Mouse (Mus musculus) embryonic facial prominence, embryonic 11.5 days (tissue): ENCODE results near the gene Hrh1. TPM values are rescaled to one million over a fixed set of nuclear protein-coding genes. Genes with fewer than 3 reads are reported as not detected.

Experiments
- ATAC-seq: fragments of 200-750 bp; cut with Nextera tagmentation; replicated peaks from 2 replicates; pipeline ENCODE4 v1.8.0; 2017; ENCODE audit warnings: low read depth; ENCODE audit not compliant: insufficient number of reproducible peaks, low FRiP score, low TSS enrichment
- DNase-seq: peaks from one replicate; pipeline ENCODE4 v3.0.0-alpha.2; 2015; ENCODE audit warnings: low spot score
- H3K27ac ChIP-seq: fragments of 300-500 bp; sonication (generic); replicated peaks from 2 replicates; pipeline ENCODE4 v1.5.1; 2014; ENCODE audit warnings: mild to moderate bottlenecking, low read depth, low read length, control low read depth
- H3K27me3 ChIP-seq: fragments of 300-500 bp; sonication (generic); 2 replicates; pipeline ENCODE4 v1.6.1; 2014; ENCODE audit warnings: mild to moderate bottlenecking, low read length, moderate library complexity, mixed read lengths; ENCODE audit not compliant: control insufficient read depth, insufficient read depth
- H3K36me3 ChIP-seq: fragments of 300-500 bp; sonication (generic); replicated peaks from 2 replicates; pipeline ENCODE4 v1.6.1; 2014; ENCODE audit warnings: low read depth, mild to moderate bottlenecking, low read length, moderate library complexity, mixed read lengths; ENCODE audit not compliant: control insufficient read depth, insufficient read depth
- H3K4me1 ChIP-seq: fragments of 300-500 bp; sonication (generic); 2 replicates; pipeline ENCODE4 v1.6.1; 2014; ENCODE audit warnings: low read length, mixed read lengths; ENCODE audit not compliant: control insufficient read depth, insufficient read depth
- H3K4me2 ChIP-seq: fragments of 300-500 bp; sonication (generic); 2 replicates; pipeline ENCODE4 v1.6.1; 2014; ENCODE audit warnings: low read depth, mild to moderate bottlenecking, control low read depth, low read length, moderate library complexity
- H3K4me3 ChIP-seq: fragments of 300-500 bp; sonication (generic); 2 replicates; pipeline ENCODE4 v1.5.1; 2014; ENCODE audit warnings: low read depth, low read length, control low read depth
- H3K9ac ChIP-seq: fragments of 300-500 bp; sonication (generic); replicated peaks from 2 replicates; pipeline ENCODE4 v1.6.1; 2014; ENCODE audit warnings: mild to moderate bottlenecking, control low read depth, low read length
- H3K9me3 ChIP-seq: fragments of 300-500 bp; sonication (generic); replicated peaks from 2 replicates; pipeline ENCODE4 v1.6.1; 2016; ENCODE audit warnings: mild to moderate bottlenecking, low read length, inconsistent platforms, mixed read lengths; ENCODE audit not compliant: control insufficient read depth
- WGBS: fragments of 180-500 bp; shearing (Covaris S2); extraction: QIAGEN DNeasy Blood & Tissue Kit; methylation state at CpG from one replicate; pipeline ENCODE4 v1.1.7; 2014; 5-methylcytosine and 5-hydroxymethylcytosine counted together
- polyA plus RNA-seq: library from polyadenylated mRNA; unstranded; fragments of >200 nt; fragmentation: Nextera tagmentation; extraction: Ambion mirVana; gene quantifications from 2 replicates; pipeline ENCODE4 v1.2.1, GENCODE M21; 2014

The Hrh1 gene
- polyA plus RNA-seq = 0.13 and 0.20 TPM in 2 replicates

DNA sequence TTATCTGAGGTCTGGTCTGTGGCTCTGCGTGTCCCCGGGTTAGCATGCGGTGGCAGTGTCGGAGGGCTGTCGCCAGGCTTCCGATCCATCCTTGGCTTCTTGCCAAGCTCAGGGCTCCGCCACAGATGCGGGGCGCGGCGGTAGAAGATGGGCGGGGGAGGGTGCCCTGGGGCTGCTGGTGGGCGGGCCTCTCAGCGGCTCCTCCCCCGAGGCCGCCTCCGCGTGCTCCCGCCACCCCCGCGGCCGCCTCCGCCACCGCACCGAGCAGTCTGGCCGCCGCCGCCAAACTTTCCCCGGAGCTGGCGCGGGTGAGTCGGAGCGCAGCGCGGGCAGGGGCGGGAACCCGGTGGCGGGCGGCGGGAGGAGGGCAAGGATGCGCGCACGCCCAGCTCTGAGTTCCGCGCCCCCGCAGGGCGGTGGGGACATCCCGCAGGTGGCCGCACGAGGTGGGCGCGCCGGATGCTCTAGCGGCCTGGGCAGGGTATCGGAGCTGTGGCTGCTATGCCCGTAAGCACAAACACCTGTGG is at the start of gene Hrh1:
Gene Hrh1 (plus strand): TSS at position 246 of the 527 bp plus-strand sequence.
- DNase-seq (peak; percentile 65), ATAC-seq (peak; percentile 42; the same call in 1 of the 2 replicates)
- H3K36me3 ChIP-seq = no peaks in the 10 kb centered on the region
- H3K9me3 ChIP-seq = no peaks in the 10 kb centered on the region
- H3K9ac ChIP-seq = peak within 1 kb of the TSS; percentile 39
- H3K4me1 ChIP-seq = peaks cover 7% of the 10 kb centered on the region
- no peak within 1 kb of the TSS for H3K27ac ChIP-seq
- peak within 1 kb of the TSS; percentile 55 for H3K4me3 ChIP-seq
- WGBS = under 1% methylated on average over 51 of the region's 56 CpGs
- H3K4me2 ChIP-seq = peak within 1 kb of the TSS; percentile 95
- peaks cover 33% of the 10 kb centered on the region for H3K27me3 ChIP-seq

DNA sequence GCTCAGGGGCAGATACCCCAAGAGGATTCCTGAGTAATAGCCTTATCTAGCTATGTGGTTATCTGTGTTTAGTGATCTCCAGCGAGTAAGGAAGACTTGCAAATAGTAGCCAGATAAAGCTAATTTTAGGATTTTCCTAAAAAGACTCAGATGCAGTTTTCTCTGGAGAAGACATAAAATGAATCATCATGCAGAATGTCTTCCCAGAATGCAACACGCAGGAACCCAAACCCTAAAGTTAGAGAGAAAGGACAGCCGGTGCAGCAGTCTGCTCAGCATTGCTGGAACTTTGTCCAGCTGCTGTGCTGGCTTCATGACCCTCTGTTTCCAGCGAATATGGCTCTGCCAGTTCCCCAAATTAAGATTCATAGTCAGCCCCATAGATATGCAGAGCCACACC is 43.1 kb upstream of the Hrh1 start:
- ATAC-seq (no peak), DNase-seq (no peak)
- no peaks in the 10 kb centered on the region for H3K4me1 ChIP-seq
- H3K4me3 ChIP-seq = no peak overlapping the region
- H3K9me3 ChIP-seq = no peaks in the 10 kb centered on the region
- H3K9ac ChIP-seq = no peak overlapping the region
- no peaks in the 10 kb centered on the region for H3K36me3 ChIP-seq
- no peak overlapping the region for H3K27ac ChIP-seq
- H3K27me3 ChIP-seq = no peaks in the 10 kb centered on the region
- H3K4me2 ChIP-seq = no peak overlapping the region
- 80% methylated on average over 4 of the region's 4 CpGs for WGBS

DNA sequence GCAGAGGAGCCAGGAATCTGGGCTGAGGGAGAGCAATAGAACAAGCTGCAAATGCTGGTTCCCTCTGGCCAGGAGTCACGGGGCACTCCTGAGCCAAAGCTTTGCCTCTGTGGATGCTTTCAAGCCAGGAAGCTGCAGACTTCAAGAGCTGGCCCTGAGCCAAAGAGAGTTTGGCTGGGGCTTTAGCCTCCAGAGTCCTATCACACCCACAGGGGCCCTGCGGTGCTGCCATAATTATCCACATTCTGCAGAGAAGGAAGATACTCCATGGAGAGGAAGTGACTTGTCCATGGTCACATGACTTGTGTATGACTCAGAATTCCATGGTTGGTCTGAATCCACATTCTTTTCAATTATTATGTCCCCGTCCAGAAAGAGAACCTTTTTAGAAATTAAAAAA is 39.6 kb upstream of the Hrh1 start:
- H3K4me3 ChIP-seq = no peak overlapping the region
- H3K36me3 ChIP-seq = no peaks in the 10 kb centered on the region
- DNase-seq = peak; percentile 6
- H3K27ac ChIP-seq = no peak overlapping the region
- no peak for ATAC-seq
- no peak overlapping the region for H3K4me2 ChIP-seq
- H3K9ac ChIP-seq = no peak overlapping the region
- no peaks in the 10 kb centered on the region for H3K27me3 ChIP-seq
- H3K4me1 ChIP-seq = no peaks in the 10 kb centered on the region
- whole genome bisulfite sequencing = 81% methylated on average over 3 of the region's 3 CpGs
- no peaks in the 10 kb centered on the region for H3K9me3 ChIP-seq

DNA sequence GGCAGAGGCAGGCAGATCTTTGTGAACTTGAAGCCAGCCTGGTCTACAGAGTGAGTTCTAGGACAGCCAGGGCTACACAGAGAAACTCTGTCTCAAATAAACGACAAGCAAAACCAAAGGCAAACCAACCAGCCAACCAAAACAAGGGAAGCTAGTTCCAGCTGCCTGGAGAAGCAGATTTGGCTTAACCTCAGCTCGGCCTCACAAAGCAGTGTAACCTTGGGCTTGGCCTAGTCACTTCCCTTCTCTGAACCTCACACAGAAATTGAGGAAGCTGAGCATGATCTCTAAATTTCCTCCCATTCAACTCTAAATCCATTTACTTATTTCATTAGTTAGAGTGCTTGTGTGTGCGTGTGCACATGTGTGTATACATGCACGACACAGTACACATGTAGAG is 35.4 kb upstream of the Hrh1 start:
- Histone ChIP-seq H3K4me1 (no peaks in the 10 kb centered on the region), H3K27me3 (no peaks in the 10 kb centered on the region), H3K27ac (no peak overlapping the region), H3K36me3 (no peaks in the 10 kb centered on the region), H3K9me3 (no peaks in the 10 kb centered on the region), H3K4me2 (no peak overlapping the region), H3K9ac (no peak overlapping the region), H3K4me3 (no peak overlapping the region)
- ATAC-seq (no peak), DNase-seq (no peak)
- 78% methylated on average over 4 of the region's 4 CpGs for WGBS

DNA sequence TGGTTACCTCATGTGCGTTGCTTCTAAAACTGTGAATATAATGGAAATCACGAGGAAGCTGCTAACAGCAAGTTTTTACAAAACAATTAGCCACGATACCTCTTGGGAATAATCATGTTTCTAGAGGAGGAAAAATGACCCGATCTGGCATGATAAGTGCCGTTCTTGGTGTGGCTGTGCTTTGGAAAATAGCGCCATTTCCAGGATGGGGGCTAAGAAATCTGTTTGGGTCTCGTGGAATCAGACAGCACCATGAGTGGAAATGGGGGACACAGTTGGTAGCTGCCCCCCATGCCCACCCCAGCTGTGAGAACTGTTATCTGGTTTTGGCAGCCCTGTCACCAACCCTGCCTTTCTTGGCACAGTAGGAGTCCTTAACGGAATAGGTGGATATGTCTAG is 34.0 kb upstream of the Hrh1 start:
- Histone ChIP-seq H3K9ac (no peak overlapping the region), H3K9me3 (no peaks in the 10 kb centered on the region), H3K27ac (no peak overlapping the region), H3K4me2 (no peak overlapping the region), H3K4me3 (no peak overlapping the region), H3K4me1 (no peaks in the 10 kb centered on the region), H3K36me3 (no peaks in the 10 kb centered on the region), H3K27me3 (no peaks in the 10 kb centered on the region)
- WGBS = 81% methylated on average over 8 of the region's 8 CpGs
- ATAC-seq (no peak), DNase-seq (no peak)

DNA sequence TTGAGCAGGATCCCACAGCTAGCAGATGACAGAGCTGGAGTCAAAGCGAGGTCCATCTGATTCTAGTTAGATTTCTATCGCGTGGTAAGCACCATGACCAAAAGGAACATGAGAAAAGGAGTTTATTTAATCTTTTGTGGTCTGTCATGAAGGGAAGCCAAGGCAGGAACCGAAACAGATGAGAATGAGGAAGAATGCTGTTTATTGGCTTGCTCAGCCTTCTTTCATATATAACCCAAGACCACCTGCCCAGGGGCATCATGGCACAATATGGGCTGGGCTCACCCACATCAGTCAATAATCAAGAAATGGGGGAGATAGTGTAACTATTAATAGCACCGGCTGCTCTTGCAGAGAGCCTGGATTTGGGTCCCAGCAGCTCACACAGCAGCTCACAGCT is 33.0 kb upstream of the Hrh1 start:
- Histone ChIP-seq H3K27ac (no peak overlapping the region), H3K4me1 (no peaks in the 10 kb centered on the region), H3K9ac (no peak overlapping the region), H3K4me2 (no peak overlapping the region), H3K36me3 (no peaks in the 10 kb centered on the region), H3K27me3 (no peaks in the 10 kb centered on the region), H3K9me3 (no peaks in the 10 kb centered on the region), H3K4me3 (no peak overlapping the region)
- 80% methylated on average over 5 of the region's 5 CpGs for WGBS
- DNase-seq (no peak), ATAC-seq (no peak)

DNA sequence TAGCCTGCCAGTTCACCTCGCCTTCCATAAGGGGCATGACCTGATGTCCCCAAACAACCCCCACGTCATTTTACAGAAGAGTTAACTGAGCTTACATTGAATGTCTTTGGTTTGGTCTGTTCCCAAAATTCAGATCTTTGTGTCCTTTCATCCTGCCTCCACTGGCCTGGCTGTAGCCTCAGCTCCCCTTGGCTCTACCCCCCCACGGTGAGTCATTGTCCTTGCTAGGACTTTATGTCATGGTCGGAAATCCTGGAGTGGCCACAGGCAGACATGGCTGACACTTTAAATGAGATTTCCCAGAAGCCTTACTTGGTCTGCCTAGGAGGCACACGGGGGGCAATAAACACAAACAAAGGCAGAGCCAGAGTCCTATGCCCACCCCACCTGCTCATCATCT is 31.5 kb upstream of the Hrh1 start:
- 71% methylated on average over 5 of the region's 5 CpGs for WGBS
- H3K4me1 ChIP-seq = no peaks in the 10 kb centered on the region
- no peak overlapping the region for H3K4me3 ChIP-seq
- DNase-seq = no peak
- ATAC-seq = no peak
- no peak overlapping the region for H3K4me2 ChIP-seq
- no peaks in the 10 kb centered on the region for H3K27me3 ChIP-seq
- H3K9ac ChIP-seq = no peak overlapping the region
- H3K36me3 ChIP-seq = no peaks in the 10 kb centered on the region
- no peaks in the 10 kb centered on the region for H3K9me3 ChIP-seq
- no peak overlapping the region for H3K27ac ChIP-seq

DNA sequence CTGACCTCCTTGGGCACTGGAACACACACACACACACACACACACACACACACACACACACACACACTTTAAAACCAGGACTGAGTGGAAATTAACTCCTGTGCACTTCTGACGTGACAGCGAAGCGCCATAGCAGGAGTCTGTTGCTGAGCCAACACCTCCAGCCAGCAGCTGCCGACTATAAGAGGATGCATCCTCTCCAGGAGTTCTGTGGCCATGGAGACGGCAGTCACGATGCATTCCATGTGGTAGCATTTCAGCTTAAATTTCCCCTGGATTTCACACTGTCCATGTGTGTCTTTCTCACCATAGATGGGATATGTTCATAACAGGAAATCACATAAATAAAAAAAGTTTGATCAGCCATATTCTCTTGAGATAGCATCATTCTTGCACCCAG is 30.1 kb upstream of the Hrh1 start:
- WGBS = 72% methylated on average over 6 of the region's 6 CpGs
- H3K4me2 ChIP-seq = no peak overlapping the region
- ATAC-seq = no peak

More for the DNA sequence above, 30.1 kb upstream of the Hrh1 start:
- DNase-seq = no peak
- Histone ChIP-seq H3K9ac (no peak overlapping the region), H3K4me1 (no peaks in the 10 kb centered on the region), H3K36me3 (no peaks in the 10 kb centered on the region), H3K27me3 (no peaks in the 10 kb centered on the region), H3K27ac (no peak overlapping the region), H3K4me3 (no peak overlapping the region), H3K9me3 (no peaks in the 10 kb centered on the region)
